Mouse (Mus musculus) right cerebral cortex, postnatal 25 days (tissue): ENCODE measurements around the gene Map3k5.
A peak's percentile ranks its signal among the peaks of the same experiment; 100 is the strongest.

Experiments
- DNase-seq: peaks from one replicate; pipeline ENCODE4 v3.0.0; 2022

The Map3k5 gene

GRCm38 (mm10) chr10:20060320-20060970, 126.2 kb downstream of the Map3k5 start:
- DNase-seq: no peak

- no peak for DNase-seq
Observed at GRCm38 (mm10) chr10:20064556-20065207, 130.4 kb downstream of the Map3k5 start.

- DNase-seq: no peak
Observed at GRCm38 (mm10) chr10:20066069-20066665, 131.9 kb downstream of the Map3k5 start.

- DNase-seq: no peak
Observed at GRCm38 (mm10) chr10:20069771-20070460, 135.6 kb downstream of the Map3k5 start.

GRCm38 (mm10) chr10:20070576-20071109, 136.4 kb downstream of the Map3k5 start:
- DNase-seq: no peak

- DNase-seq: no peak
Observed at GRCm38 (mm10) chr10:20071716-20072115, 137.4 kb downstream of the Map3k5 start.

- peak; percentile 63 for DNase-seq
Observed at GRCm38 (mm10) chr10:20073236-20073893, 139.1 kb downstream of the Map3k5 start.

- no peak for DNase-seq
Observed at GRCm38 (mm10) chr10:20076541-20077469, 142.5 kb downstream of the Map3k5 start.

- DNase-seq: no peak
Observed at GRCm38 (mm10) chr10:20078350-20078749, 144.1 kb downstream of the Map3k5 start.

- no peak for DNase-seq
Observed at GRCm38 (mm10) chr10:20087841-20088240, 153.6 kb downstream of the Map3k5 start.

GRCm38 (mm10) chr10:20089026-20089425, 154.8 kb downstream of the Map3k5 start:
- DNase-seq: no peak

GRCm38 (mm10) chr10:20090171-20090570, 155.9 kb downstream of the Map3k5 start:
- no peak for DNase-seq

GRCm38 (mm10) chr10:20091416-20091815, 157.1 kb downstream of the Map3k5 start:
- DNase-seq: no peak

- no peak for DNase-seq
Observed at GRCm38 (mm10) chr10:20092371-20092770, 158.1 kb downstream of the Map3k5 start.

GRCm38 (mm10) chr10:20101456-20101855, 167.2 kb downstream of the Map3k5 start:
- DNase-seq: no peak

- DNase-seq: peak; percentile 29
Observed at GRCm38 (mm10) chr10:20104271-20104931, 170.1 kb downstream of the Map3k5 start.

GRCm38 (mm10) chr10:20105575-20105974, 171.3 kb downstream of the Map3k5 start:
- no peak for DNase-seq

GRCm38 (mm10) chr10:20107031-20107430, 172.8 kb downstream of the Map3k5 start:
- no peak for DNase-seq

GRCm38 (mm10) chr10:20111508-20111907, 177.2 kb downstream of the Map3k5 start:
- DNase-seq: no peak

- no peak for DNase-seq
Observed at GRCm38 (mm10) chr10:20112026-20112973, 178.0 kb downstream of the Map3k5 start.
